Mouse (Mus musculus) 3134 (cell line): ENCODE measurements around the gene Obp1a.

Source experiments
- DNase-seq: peaks from one replicate; pipeline ENCODE4 v3.0.0-alpha.2; 2011; ENCODE audit warnings: low spot score; ENCODE audit not compliant: insufficient read length; ENCODE audit errors: extremely low read depth

The Obp1a gene

DNA sequence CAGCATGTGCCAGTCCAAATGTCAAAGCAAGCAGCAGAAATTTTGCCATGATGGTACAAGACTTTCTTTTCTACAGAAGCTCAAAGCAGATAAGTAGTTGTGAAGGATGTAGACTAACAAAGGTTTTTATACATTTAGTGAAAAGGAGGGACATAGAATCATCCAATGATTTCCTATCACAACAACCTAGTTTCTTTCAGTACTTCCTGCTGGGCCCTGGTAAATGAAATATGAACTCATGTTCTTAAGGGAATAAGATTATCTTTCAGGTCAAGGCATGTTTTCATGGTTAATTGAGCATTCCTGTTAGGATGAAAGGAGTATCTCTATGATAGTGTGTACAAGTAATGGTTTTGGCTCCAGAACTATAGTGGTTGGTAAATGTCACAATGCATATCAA, at the start of gene Obp1a:
Obp1a (minus strand) TSS at position 101 of the 400 bp plus-strand sequence.
- DNase-seq = no peak

DNA sequence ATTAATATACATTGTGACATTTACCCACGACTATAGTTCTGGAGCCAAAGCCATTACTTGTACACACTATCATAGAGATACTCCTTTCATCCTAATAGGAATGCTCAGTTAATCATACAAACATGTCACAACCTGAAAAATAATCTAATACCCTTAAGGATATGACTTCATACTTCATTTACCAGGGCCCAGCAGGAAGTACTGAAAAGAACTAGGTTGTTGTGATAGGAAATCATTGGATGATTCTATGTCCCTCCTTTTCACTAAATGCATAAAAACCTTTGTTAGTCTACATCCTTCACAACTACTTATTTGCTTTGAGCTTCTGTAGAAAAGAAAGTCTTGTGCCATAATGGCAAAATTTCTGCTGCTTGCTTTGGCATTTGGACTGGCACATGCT, 34.0 kb upstream of the Obp1a start, which contains the start of gene Gm5938:
Gm5938 (plus strand) TSS at position 301 of the 400 bp plus-strand sequence.
- no peak for DNase-seq
